Mouse (Mus musculus): Measurements from ENCODE around the gene Kcnt1.

DNA sequence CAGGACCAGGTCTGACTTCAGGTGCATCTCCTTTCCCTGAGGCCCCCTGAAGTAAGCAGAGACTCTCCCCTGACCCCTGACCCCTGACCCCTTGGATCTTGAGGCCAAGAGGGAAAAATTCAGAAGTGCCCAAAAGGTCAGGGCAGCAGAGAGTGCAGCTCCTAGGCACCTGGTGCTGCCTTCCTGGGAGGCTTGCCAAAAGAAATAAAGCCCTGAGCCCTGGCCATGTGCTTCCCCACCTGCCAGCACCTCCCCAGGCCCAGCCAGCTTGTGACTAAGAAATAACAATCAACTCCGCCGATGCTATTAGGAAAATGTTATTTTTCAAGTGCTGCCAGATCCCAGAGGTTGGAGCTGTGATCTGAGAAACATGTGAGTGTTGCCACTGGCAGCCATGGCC lies 1.5 kb upstream of the Kcnt1 start:
- TF ChIP-seq CTCF (IDR thresholded peaks at IDR 0.05; ENCODE audit: control insufficient read depth, insufficient read depth, low read length), result no peak
- no peak for TF ChIP-seq POLR2A (IDR thresholded peaks at IDR 0.05; ENCODE audit: borderline replicate concordance, control insufficient read depth, low read depth, low read length)

Data from bone marrow, adult 2 months (tissue).